19 mouse cellular contexts compared by ENCODE assay signal in genomic region chr10:84564427-84564826, GRCm38 (mm10).
"Had no signal": no experiment of that assay in that cellular context is flagged by ENCODE, and none has a peak within 500 bp of the region (broad histone marks: within the 10 kb centered on the region; RNA-seq: fewer than 3 reads in every experiment).

No protein-coding gene starts in this region.

- DNase-seq: liver, postnatal 0 days; lung, adult 2 months; lung, postnatal 14 days; lung, postnatal 36 days; right cerebral cortex, postnatal 14 days; spleen, adult 18-20 months; thymus, adult 18-20 months; thymus, postnatal 14 days; thymus, postnatal 36 days had no signal

- H3K27me3 ChIP-seq: lung, embryonic 15.5 days; midbrain, embryonic 13.5 days; midbrain, embryonic 15.5 days; neural tube, embryonic 12.5 days; stomach, embryonic 15.5 days had no signal

- H3K9me3 ChIP-seq: lung, embryonic 15.5 days; midbrain, embryonic 13.5 days; midbrain, embryonic 15.5 days; neural tube, embryonic 12.5 days; stomach, embryonic 15.5 days had no signal

- H3K9ac ChIP-seq: liver, postnatal 0 days; lung, embryonic 15.5 days; midbrain, embryonic 13.5 days; midbrain, embryonic 15.5 days; neural tube, embryonic 12.5 days; stomach, embryonic 15.5 days had no signal

- H3K4me3 ChIP-seq: lung, embryonic 15.5 days; megakaryocyte, embryonic 14.5 days; midbrain, embryonic 13.5 days; midbrain, embryonic 15.5 days; neural tube, embryonic 12.5 days; stomach, embryonic 15.5 days had no signal

- H3K27ac ChIP-seq: lung, embryonic 15.5 days; macrophage; midbrain, embryonic 13.5 days; midbrain, embryonic 15.5 days; neural tube, embryonic 12.5 days; stomach, embryonic 15.5 days; stomach, postnatal 0 days had no signal

- ATAC-seq: liver, postnatal 0 days; lung, postnatal 0 days; midbrain, embryonic 13.5 days; midbrain, embryonic 15.5 days had no signal

- H3K4me2 ChIP-seq: lung, embryonic 15.5 days; midbrain, embryonic 11.5 days; midbrain, embryonic 13.5 days; midbrain, embryonic 15.5 days; neural tube, embryonic 12.5 days; stomach, embryonic 15.5 days had no signal

- H3K36me3 ChIP-seq: lung, embryonic 15.5 days; midbrain, embryonic 13.5 days; midbrain, embryonic 15.5 days; neural tube, embryonic 12.5 days; stomach, embryonic 15.5 days had no signal

- H3K4me1 ChIP-seq: midbrain, embryonic 13.5 days; midbrain, embryonic 15.5 days; neural tube, embryonic 12.5 days; stomach, embryonic 15.5 days had no signal
